In the genomic region with DNA sequence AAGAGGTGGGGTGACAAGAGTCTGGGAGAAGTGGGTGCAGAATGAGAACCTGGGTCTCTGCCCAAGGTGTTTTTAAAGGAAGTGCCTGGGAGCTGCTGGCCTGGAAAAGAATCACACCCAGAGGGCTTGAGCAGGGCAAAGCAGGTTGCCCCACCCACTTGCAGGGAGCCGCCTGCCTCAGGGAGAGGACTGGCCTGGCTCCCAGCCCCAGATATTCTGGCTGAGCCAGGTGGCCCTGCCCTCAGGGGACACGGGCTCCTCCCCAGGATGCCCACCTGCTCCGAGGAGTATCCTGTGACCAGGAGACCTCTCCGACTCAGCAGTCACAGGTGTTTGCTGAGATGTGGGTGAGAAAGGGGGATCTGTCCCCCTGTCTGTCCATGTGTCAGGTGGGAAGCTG, we compare ENCODE assay signal across 12 mouse cellular contexts. TPM values are rescaled to one million over a fixed set of nuclear protein-coding genes. Genes with fewer than 3 reads are reported as not detected.
A peak's percentile ranks its signal among the peaks of the same experiment; 100 is the strongest.
DNase-seq lines count a peak whose midpoint lies in the region.
"Had no signal": no experiment of that assay in that cellular context is flagged by ENCODE, and none has a peak within 500 bp of the region (broad histone marks: within the 10 kb centered on the region; RNA-seq: fewer than 3 reads in every experiment).

No protein-coding gene starts in this region.

- DNase-seq in adrenal gland, postnatal 14 days, result peak; percentile 18
- DNase-seq in adrenal gland, adult 8-10 months, result no peak
- DNase-seq in kidney, adult 8-10 months, result peak; percentile 29 to 64
- no peak for DNase-seq in kidney, postnatal 4 days
- peak; percentile 63 for DNase-seq in cerebellum, adult 9-11 months
- peak; percentile 53 for DNase-seq in lung, postnatal 25 days (ENCODE audit: low spot score)
- DNase-seq in right cerebral cortex, postnatal 4 days, result no peak
- DNase-seq in frontal cortex, postnatal 36 days (ENCODE audit: low spot score in 2 of 2), result no peak
- DNase-seq: heart, adult 18-20 months; layer of hippocampus, adult 9-11 months; liver; lung, embryonic 14.5 days had no signal

RNA-seq across cellular contexts. Expression of a gene that starts 32.4 kb away (rescaled TPM):
- 16.7 and 18.7 TPM in 2 replicates for total RNA-seq in adrenal gland, postnatal 14 days (2021)
- total RNA-seq in adrenal gland, adult 8-10 months (2022), result 10 to 100 TPM; 13.0 to 20.5 (median 15.2) TPM

RNA-seq across cellular contexts. Expression of a gene that starts 55.3 kb away (rescaled TPM):
- 0.74 and 1.7 TPM in 2 replicates for total RNA-seq in adrenal gland, postnatal 14 days (2021)
- 1 to 10 TPM in 2 of 4 experiments, under 1 TPM in 2; 0.38 to 2.4 (median 1.1) TPM for total RNA-seq in adrenal gland, adult 8-10 months (2022)

Comparison
In these comparisons a context has a peak if more than half of its experiments do, and no peak if none do; other contexts are left out.
1. DNase-seq: peak in adrenal gland, postnatal 14 days (single experiment), kidney, adult 8-10 months (2 of 2), cerebellum, adult 9-11 months (single experiment) and lung, postnatal 25 days (single experiment); none in adrenal gland, adult 8-10 months (single experiment), kidney, postnatal 4 days (0 of 2), right cerebral cortex, postnatal 4 days (single experiment) and frontal cortex, postnatal 36 days (0 of 2).